Mouse (Mus musculus) limb, embryonic 13.5 days (tissue): ENCODE results near the gene Pld1. TPM values are rescaled to one million over a fixed set of nuclear protein-coding genes. Genes with fewer than 3 reads are reported as not detected.
A peak's percentile ranks its signal among the peaks of the same experiment; 100 is the strongest.
"Not testable (repeated sequence)": the region's sequence is repeated elsewhere in the genome, so short reads cannot be mapped to it uniquely, and the experiment has no call there.

ENCODE experiments used
- ATAC-seq: fragments of 200-750 bp; cut with Nextera tagmentation; 2 replicates; pipeline ENCODE4 v1.8.0; 2017; ENCODE audit warnings: low read depth, moderate number of reproducible peaks, moderate TSS enrichment; ENCODE audit not compliant: low FRiP score
- H3K27ac ChIP-seq: fragments of 300-500 bp; sonication (generic); 2 replicates; pipeline ENCODE4 v1.5.1; 2015; ENCODE audit warnings: inconsistent platforms, mild to moderate bottlenecking, moderate library complexity
- H3K27me3 ChIP-seq: fragments of 300-500 bp; sonication (generic); 2 replicates; pipeline ENCODE4 v1.6.1; 2015; ENCODE audit warnings: mild to moderate bottlenecking, inconsistent platforms
- H3K36me3 ChIP-seq: fragments of 300-500 bp; sonication (generic); 2 replicates; pipeline ENCODE4 v1.6.1; 2015; ENCODE audit warnings: inconsistent platforms, mild to moderate bottlenecking, moderate library complexity
- H3K4me1 ChIP-seq: fragments of 300-500 bp; sonication (generic); 2 replicates; pipeline ENCODE4 v1.6.1; 2015; ENCODE audit warnings: inconsistent platforms
- H3K4me2 ChIP-seq: fragments of 300-500 bp; sonication (generic); replicated peaks from 2 replicates; pipeline ENCODE4 v1.6.1; 2015; ENCODE audit warnings: inconsistent platforms, mild to moderate bottlenecking, moderate library complexity
- H3K4me3 ChIP-seq: fragments of 300-500 bp; sonication (generic); 2 replicates; pipeline ENCODE4 v1.5.1; 2015; ENCODE audit warnings: moderate library complexity, mild to moderate bottlenecking, inconsistent platforms
- H3K9ac ChIP-seq: fragments of 300-500 bp; sonication (generic); 2 replicates; pipeline ENCODE4 v1.6.1; 2015; ENCODE audit warnings: mild to moderate bottlenecking, inconsistent platforms
- H3K9me3 ChIP-seq: fragments of 300-500 bp; sonication (generic); 2 replicates; pipeline ENCODE4 v1.6.1; 2016; ENCODE audit warnings: inconsistent platforms
- WGBS: fragments of 180-500 bp; shearing (Covaris S2); methylation state at CpG from one replicate; pipeline ENCODE4 v1.1.7; 2015; 5-methylcytosine and 5-hydroxymethylcytosine counted together
- polyA plus RNA-seq: library from polyadenylated mRNA; unstranded; fragments of >200 nt; fragmentation: Nextera tagmentation; extraction: Ambion mirVana; gene quantifications from 2 replicates; pipeline ENCODE4 v1.2.1, GENCODE M21; 2015

Gene Pld1
- polyA plus RNA-seq, 1 experiment from 2014 or later: 5.4 TPM

DNA sequence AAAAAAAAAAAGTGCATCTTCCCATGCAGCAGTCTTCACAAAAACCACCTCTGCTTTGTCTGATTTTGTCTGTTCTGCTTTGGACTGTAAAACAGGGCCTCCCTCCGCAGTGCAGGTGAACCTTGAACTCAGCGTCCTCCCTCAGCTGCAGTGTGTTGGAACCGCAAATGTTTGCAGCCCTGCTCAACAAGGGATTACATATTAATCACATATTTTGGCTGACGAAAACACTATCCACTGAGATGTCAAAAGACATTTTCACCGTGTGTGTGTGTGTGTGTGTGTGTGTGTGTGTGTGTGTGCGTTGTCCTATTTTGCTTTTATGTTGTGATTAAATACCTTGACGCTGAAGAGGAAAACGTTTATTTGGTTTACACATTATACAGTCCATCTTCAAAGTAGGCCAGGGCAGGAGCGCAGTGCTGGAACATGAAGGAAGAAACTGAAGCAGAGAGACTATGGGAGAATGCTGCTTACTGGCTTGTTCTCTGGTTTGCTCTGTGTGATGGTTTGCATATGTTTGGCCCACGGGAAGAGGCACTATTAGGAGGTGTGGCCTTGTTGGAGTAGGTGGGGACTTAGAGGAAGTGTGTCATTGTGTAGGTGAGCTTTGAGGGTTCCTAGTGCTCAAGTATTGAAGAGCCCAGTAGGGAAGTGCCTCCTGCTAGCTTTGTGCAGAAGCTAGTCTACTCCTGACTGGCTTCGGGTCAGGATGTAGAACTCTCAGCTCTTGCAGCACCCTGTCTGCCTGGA is 17.1 kb upstream of the Pld1 start:
- WGBS: 87% methylated on average over 11 of the region's 11 CpGs
- no peaks in the 10 kb centered on the region for H3K36me3 ChIP-seq
- no peak for ATAC-seq
- H3K9ac ChIP-seq: no peak overlapping the region
- no peak overlapping the region for H3K4me3 ChIP-seq
- no peaks in the 10 kb centered on the region for H3K27me3 ChIP-seq
- no peaks in the 10 kb centered on the region for H3K4me1 ChIP-seq
- no peak overlapping the region for H3K27ac ChIP-seq
- H3K4me2 ChIP-seq: no peak overlapping the region
- H3K9me3 ChIP-seq: peaks cover 11% of the 10 kb centered on the region

DNA sequence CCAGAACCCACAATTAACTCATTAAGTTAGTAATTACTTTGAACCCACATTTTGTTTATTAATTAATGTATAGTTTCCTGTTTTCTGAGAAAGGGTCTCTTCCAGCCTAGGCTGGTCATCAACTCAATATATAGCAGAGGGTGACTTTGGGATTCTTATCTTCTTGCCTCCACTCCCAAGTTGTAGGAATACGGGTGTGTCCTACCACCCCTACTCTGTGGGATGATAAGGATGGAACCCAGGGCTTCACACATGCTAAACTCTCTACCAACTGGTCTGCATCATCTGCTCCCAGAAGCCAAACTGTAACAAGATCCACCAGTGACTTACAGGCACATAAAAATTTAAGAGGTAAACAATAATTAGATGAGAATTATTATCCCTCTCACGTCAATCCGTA is 14.5 kb upstream of the Pld1 start:
- Histone ChIP-seq H3K9ac (no peak overlapping the region), H3K9me3 (peaks cover 6% of the 10 kb centered on the region), H3K4me2 (no peak overlapping the region), H3K27me3 (no peaks in the 10 kb centered on the region), H3K4me1 (no peaks in the 10 kb centered on the region), H3K36me3 (no peaks in the 10 kb centered on the region), H3K4me3 (no peak overlapping the region), H3K27ac (no peak overlapping the region)
- ATAC-seq: no peak
- WGBS: 49% methylated on average over 3 of the region's 3 CpGs

DNA sequence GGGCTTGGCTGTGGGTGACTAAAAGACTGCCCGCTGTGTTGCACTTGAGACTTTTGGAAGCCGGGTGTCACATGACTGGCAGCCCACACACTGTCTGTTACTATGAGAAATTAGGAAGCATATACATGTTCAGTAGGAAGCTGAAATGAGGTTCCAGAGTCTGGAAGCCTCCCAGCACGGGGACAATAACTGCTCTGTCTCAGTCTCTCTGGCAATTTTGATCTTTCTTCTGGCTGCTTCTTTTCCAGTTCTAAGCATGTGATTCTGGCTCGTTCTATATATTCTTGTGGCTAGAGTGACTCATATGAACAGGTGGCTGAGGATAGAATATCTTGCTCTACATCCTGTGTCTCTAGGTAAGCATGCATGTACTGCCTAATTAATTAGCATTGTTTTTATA is 9.3 kb upstream of the Pld1 start:
- Histone ChIP-seq H3K9me3 (no peaks in the 10 kb centered on the region), H3K4me1 (no peaks in the 10 kb centered on the region), H3K9ac (no peak overlapping the region), H3K4me3 (no peak overlapping the region), H3K4me2 (no peak overlapping the region), H3K36me3 (no peaks in the 10 kb centered on the region), H3K27me3 (no peaks in the 10 kb centered on the region), H3K27ac (no peak overlapping the region)
- ATAC-seq: no peak
- 76% methylated on average over 4 of the region's 4 CpGs for WGBS

DNA sequence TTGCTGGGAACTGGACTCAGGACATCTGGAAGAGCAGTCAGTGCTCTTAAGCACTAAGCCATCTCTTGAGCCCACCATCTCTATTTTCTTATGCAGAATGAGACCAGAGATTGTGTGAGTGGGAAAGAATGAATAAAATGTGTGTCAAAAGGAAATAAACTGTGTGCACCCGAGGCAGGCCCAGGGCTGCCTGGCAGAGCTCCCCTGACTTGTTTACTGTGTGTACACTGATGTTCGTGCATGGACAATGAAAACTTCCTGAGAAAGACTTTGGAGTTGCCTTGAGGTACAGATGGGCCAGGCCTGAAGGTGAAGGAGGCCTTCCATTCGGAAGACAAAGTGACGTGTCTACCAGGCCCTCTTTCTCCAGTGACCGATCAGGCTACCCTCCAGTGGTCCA is 6.1 kb upstream of the Pld1 start:
- no peak overlapping the region for H3K4me3 ChIP-seq
- H3K9me3 ChIP-seq: no peaks in the 10 kb centered on the region
- no peaks in the 10 kb centered on the region for H3K36me3 ChIP-seq
- H3K9ac ChIP-seq: no peak overlapping the region
- H3K4me2 ChIP-seq: no peak overlapping the region
- ATAC-seq: no peak
- H3K27me3 ChIP-seq: no peaks in the 10 kb centered on the region
- 83% methylated on average over 5 of the region's 5 CpGs for WGBS
- H3K4me1 ChIP-seq: no peaks in the 10 kb centered on the region
- no peak overlapping the region for H3K27ac ChIP-seq

DNA sequence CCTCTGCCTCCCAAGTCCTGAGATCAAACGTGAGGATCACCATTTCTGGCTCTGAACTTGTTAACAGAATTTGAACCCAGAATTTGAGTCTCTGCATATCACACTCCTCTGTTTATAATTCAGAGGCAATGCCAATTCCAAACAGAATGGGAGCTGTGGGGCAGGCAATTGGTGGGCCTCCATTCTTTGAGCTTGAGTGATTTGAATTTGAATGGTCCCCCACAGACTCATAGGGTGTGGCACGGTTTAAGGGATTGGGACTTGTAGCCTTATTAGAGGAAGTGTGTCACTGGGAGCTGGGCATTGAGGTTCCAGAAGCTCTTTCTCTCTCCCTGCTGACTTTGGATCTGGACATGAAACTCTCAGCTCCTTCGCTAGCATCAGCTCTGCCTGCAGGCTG is 2.9 kb upstream of the Pld1 start:
- Histone ChIP-seq H3K4me1 (peaks cover 17% of the 10 kb centered on the region), H3K4me2 (no peak overlapping the region), H3K9ac (no peak overlapping the region), H3K27ac (no peak overlapping the region), H3K9me3 (no peaks in the 10 kb centered on the region), H3K27me3 (no peaks in the 10 kb centered on the region), H3K36me3 (no peaks in the 10 kb centered on the region), H3K4me3 (no peak overlapping the region)
- no peak for ATAC-seq
- 80% methylated on average over 3 of the region's 3 CpGs for WGBS

- H3K27me3 ChIP-seq: no peaks in the 10 kb centered on the region
- ATAC-seq: no peak
- no peak overlapping the region for H3K27ac ChIP-seq
- no peak overlapping the region for H3K9ac ChIP-seq
- H3K9me3 ChIP-seq: no peaks in the 10 kb centered on the region
- no peak overlapping the region for H3K4me3 ChIP-seq
- H3K4me1 ChIP-seq: peaks cover 26% of the 10 kb centered on the region
- 81% methylated on average over 5 of the region's 5 CpGs for WGBS
- no peaks in the 10 kb centered on the region for H3K36me3 ChIP-seq
- H3K4me2 ChIP-seq: no peak overlapping the region
Observed at GRCm38 (mm10) chr3:27936731-27937130, 1.8 kb upstream of the Pld1 start.

DNA sequence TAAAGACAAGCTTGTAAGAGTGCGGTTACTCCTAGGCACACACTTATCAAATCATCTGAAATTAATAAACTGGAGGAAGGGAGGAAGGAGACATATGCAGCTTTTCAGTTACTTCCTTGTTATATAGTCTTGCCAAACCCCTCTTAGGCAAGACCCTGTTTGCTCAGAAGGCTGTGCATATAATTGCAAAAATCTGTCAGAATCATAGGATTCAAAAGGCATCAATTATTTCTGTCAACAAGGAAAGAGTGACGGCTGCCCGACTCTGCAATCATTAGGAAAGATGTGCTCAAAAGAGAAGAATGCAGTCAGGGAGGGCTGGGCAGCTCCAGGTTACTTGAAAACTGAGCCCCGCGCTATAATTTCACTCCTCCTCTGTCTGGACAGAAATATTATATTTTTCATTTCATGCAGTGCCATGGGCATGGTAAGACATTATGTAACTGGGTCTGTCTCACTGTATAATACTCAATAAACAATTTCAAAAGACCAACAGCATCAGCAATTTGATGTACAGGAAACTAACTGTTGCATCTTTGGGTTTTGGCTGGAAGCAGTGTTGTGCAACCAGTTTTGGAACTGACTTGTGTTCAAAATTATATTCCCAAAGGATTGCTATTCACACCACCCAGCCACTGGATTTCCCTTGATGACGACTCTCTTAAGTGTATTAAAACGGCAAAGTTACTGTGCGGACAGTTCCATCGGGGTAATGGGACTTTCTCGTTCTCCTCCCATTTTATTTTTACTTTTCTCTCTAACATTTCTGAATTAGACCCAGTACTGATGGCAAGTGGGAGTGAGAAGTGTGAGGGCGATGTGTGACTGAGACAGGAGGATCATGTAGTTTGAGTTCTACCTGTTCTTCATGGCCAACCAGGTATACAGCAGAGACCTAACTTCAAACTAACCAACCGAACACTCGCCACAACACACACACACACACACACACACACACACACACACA is 1.1 kb upstream of the Pld1 start:
- peak overlapping the region; percentile 97 for H3K4me2 ChIP-seq
- no peaks in the 10 kb centered on the region for H3K9me3 ChIP-seq
- peaks cover 26% of the 10 kb centered on the region for H3K4me1 ChIP-seq
- no peak overlapping the region for H3K4me3 ChIP-seq
- no peak overlapping the region for H3K9ac ChIP-seq
- no peak overlapping the region for H3K27ac ChIP-seq
- WGBS: 69% methylated on average over 13 of the region's 13 CpGs
- no peaks in the 10 kb centered on the region for H3K36me3 ChIP-seq
- no peak for ATAC-seq
- H3K27me3 ChIP-seq: no peaks in the 10 kb centered on the region

DNA sequence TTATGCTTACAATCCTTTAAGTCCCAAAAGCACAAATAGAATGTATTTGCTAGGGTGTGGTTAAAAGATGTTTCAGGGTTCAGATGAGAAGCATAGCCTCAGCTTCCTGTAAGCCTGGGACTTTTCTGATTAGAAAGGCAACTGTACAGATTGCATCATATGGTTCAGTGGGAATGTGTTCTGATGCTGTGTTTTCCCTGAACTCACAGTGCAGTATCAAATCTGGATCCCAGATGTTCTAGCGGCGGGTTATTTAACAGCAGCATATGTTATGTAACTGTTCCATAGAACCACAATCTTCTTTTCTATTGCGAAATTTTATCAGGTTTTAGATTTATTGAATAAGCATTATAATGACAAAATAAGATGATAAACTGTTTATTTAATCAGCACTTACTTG is 3.1 kb downstream of the Pld1 start:
- H3K36me3 ChIP-seq: no peaks in the 10 kb centered on the region
- H3K9ac ChIP-seq: no peak overlapping the region
- 50% methylated on average over 3 of the region's 3 CpGs for WGBS
- H3K27ac ChIP-seq: no peak overlapping the region
- no peaks in the 10 kb centered on the region for H3K9me3 ChIP-seq
- no peak for ATAC-seq
- H3K4me3 ChIP-seq: no peak overlapping the region
- no peak overlapping the region for H3K4me2 ChIP-seq
- H3K4me1 ChIP-seq: peaks cover 26% of the 10 kb centered on the region
- no peaks in the 10 kb centered on the region; the same call in 1 of the 2 replicates for H3K27me3 ChIP-seq

DNA sequence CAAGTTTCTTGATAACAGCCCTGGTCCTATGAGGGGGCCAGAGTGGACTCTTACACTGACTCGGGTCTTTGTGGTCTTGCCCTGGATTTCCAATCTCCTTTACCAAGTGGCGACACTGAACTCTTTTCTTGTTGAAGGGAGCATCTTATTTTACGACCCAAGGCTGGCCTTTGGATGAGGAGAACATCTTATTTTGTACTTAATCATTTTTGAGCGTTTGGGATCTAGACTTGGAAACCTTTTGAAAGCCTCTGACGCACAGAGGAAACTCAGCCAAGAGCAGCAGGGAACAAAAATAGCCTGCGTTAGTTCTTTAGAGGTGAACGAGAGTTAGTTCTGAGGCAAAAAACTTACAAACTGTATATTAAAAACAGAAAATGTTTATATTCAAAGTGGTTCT is 4.5 kb downstream of the Pld1 start:
- 76% methylated on average over 7 of the region's 7 CpGs for WGBS
- peaks cover 26% of the 10 kb centered on the region for H3K4me1 ChIP-seq
- no peaks in the 10 kb centered on the region; the same call in 1 of the 2 replicates for H3K27me3 ChIP-seq
- H3K36me3 ChIP-seq: no peaks in the 10 kb centered on the region
- no peak for ATAC-seq
- no peak overlapping the region for H3K4me3 ChIP-seq
- no peaks in the 10 kb centered on the region for H3K9me3 ChIP-seq
- H3K9ac ChIP-seq: no peak overlapping the region
- no peak overlapping the region for H3K4me2 ChIP-seq
- no peak overlapping the region for H3K27ac ChIP-seq

GRCm38 (mm10) chr3:27945397-27945796 is 6.9 kb downstream of the Pld1 start:
- not testable (repeated sequence) for H3K9me3 ChIP-seq, H3K27me3 ChIP-seq, ATAC-seq, H3K9ac ChIP-seq, H3K4me3 ChIP-seq, H3K4me2 ChIP-seq, H3K27ac ChIP-seq, H3K36me3 ChIP-seq
- H3K4me1 ChIP-seq: peaks cover 14% of the 10 kb centered on the region
- 87% methylated on average over 2 of the region's 2 CpGs for WGBS

- 64% methylated on average over 5 of the region's 5 CpGs for WGBS
- H3K27ac ChIP-seq: no peak overlapping the region
- no peaks in the 10 kb centered on the region for H3K27me3 ChIP-seq
- H3K9me3 ChIP-seq: no peaks in the 10 kb centered on the region
- H3K4me1 ChIP-seq: peaks cover 5% of the 10 kb centered on the region; the same call in 1 of the 2 replicates
- no peaks in the 10 kb centered on the region for H3K36me3 ChIP-seq
- no peak overlapping the region for H3K4me2 ChIP-seq
- no peak overlapping the region for H3K4me3 ChIP-seq
- no peak overlapping the region for H3K9ac ChIP-seq
- ATAC-seq: no peak
Observed at GRCm38 (mm10) chr3:27949175-27949872, 10.8 kb downstream of the Pld1 start.

GRCm38 (mm10) chr3:27949873-27950250 is 11.4 kb downstream of the Pld1 start:
- no peaks in the 10 kb centered on the region for H3K27me3 ChIP-seq
- no peak for ATAC-seq
- 78% methylated on average over 6 of the region's 6 CpGs for WGBS
- peaks cover 5% of the 10 kb centered on the region; the same call in 1 of the 2 replicates for H3K4me1 ChIP-seq
- no peak overlapping the region for H3K9ac ChIP-seq
- H3K4me2 ChIP-seq: no peak overlapping the region
- H3K9me3 ChIP-seq: no peaks in the 10 kb centered on the region
- no peaks in the 10 kb centered on the region for H3K36me3 ChIP-seq
- no peak overlapping the region for H3K27ac ChIP-seq
- no peak overlapping the region for H3K4me3 ChIP-seq
